Mouse (Mus musculus) lung, embryonic 14.5 days (tissue): ENCODE results near the gene Gen1. TPM values are rescaled to one million over a fixed set of nuclear protein-coding genes. Genes with fewer than 3 reads are reported as not detected.
A peak's percentile ranks its signal among the peaks of the same experiment; 100 is the strongest.

ENCODE experiments used
- ATAC-seq: fragments of 200-750 bp; cut with Nextera tagmentation; 2 replicates; pipeline ENCODE4 v1.8.0; 2017; ENCODE audit warnings: mild to moderate bottlenecking, moderate TSS enrichment, moderate library complexity; ENCODE audit not compliant: insufficient read depth
- DNase-seq: peaks from one replicate; pipeline ENCODE4 v3.0.0-alpha.2; 2015
- H3K27ac ChIP-seq: fragments of 300-500 bp; sonication (generic); 2 replicates; pipeline ENCODE4 v1.5.1; 2014; ENCODE audit warnings: low read depth, mild to moderate bottlenecking, moderate library complexity
- H3K27me3 ChIP-seq: fragments of 300-500 bp; sonication (generic); 2 replicates; pipeline ENCODE4 v1.6.1; 2014; ENCODE audit warnings: low read length, control low read depth; ENCODE audit not compliant: insufficient read depth
- H3K36me3 ChIP-seq: fragments of 300-500 bp; sonication (generic); 2 replicates; pipeline ENCODE4 v1.6.1; 2014; ENCODE audit warnings: control low read depth; ENCODE audit not compliant: insufficient read depth
- H3K4me1 ChIP-seq: fragments of 300-500 bp; sonication (generic); 2 replicates; pipeline ENCODE4 v1.6.1; 2014; ENCODE audit warnings: antibody characterized with exemption, control low read depth; ENCODE audit not compliant: insufficient read depth
- H3K4me2 ChIP-seq: fragments of 300-500 bp; sonication (generic); 2 replicates; pipeline ENCODE4 v1.6.1; 2014; ENCODE audit warnings: mild to moderate bottlenecking
- H3K4me3 ChIP-seq: fragments of 300-500 bp; sonication (generic); 2 replicates; pipeline ENCODE4 v1.5.1; 2014; ENCODE audit warnings: low read depth, low read length
- H3K9ac ChIP-seq: fragments of 300-500 bp; sonication (generic); 2 replicates; pipeline ENCODE4 v1.6.1; 2014
- H3K9me3 ChIP-seq: fragments of 300-500 bp; sonication (generic); 2 replicates; pipeline ENCODE4 v1.6.1; 2016; ENCODE audit warnings: low read depth, low read length, control low read depth
- CTCF ChIP-seq: IDR thresholded peaks from 2 replicates; pipeline ENCODE4 v1.5.1; 2016; ENCODE audit warnings: antibody characterized with exemption, low read depth
- WGBS: fragments of 180-500 bp; shearing (Covaris S2); extraction: QIAGEN DNeasy Blood & Tissue Kit; methylation state at CpG from one replicate; pipeline ENCODE4 v1.1.7; 2014; 5-methylcytosine and 5-hydroxymethylcytosine counted together
- polyA plus RNA-seq: library from polyadenylated mRNA; unstranded; fragments of >200 nt; fragmentation: Nextera tagmentation; extraction: Ambion mirVana; gene quantifications from 2 replicates; pipeline ENCODE4 v1.2.1, GENCODE M21; 2014

Gen1 gene
- polyA plus RNA-seq: 15.6 and 16.4 TPM in 2 replicates

DNA sequence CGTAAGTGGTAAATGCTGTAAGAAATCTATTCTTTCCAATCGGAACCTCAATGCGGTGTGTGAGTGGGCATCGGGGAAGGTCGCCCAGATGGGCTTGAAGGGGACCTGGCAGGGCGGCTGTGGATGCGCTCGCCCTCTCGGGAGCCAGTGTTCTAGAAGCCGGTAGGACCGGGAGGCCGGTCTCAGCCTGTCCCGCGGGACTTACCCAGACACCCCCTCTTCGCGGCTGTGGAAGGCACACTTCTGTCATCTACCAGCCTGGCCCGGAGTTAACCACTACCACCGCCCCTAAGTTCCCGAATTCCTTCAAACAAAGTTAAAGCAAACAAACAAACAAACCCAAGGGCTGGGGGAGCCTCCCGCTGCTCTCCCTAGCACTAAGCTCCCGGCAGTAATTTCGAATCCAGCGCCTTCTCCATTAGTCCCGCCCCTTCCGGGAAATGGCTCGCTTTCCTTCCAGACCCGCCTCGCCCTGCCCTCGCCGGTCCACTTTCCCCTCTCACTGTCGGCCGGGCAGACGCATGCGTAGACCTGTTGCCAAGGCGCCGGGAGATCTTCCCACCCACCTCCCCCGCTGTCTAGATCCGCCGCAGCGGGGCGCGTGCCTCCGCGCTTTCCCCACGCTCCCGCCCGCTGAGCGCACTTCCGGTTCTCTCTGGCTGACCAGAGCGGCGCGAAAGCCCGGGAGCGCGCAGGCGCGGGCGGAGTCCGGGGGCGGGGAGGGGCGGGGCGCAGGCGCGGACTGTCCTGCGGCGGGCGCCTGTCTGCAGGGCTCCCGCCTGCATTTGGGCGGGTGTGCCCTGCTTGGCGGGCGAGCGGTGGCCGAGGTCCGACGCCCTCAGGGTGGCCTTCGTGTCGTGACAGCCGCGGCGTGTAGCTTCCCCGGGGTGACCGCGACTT lies at the start of gene Gen1, which contains the start of gene Smc6:
Gen1 (minus strand) TSS at position 420 of the 900 bp plus-strand sequence.
Smc6 (plus strand) TSS at position 505 of the 900 bp plus-strand sequence.
- Histone ChIP-seq H3K9ac (peak within 1 kb of the TSS; percentile 96), H3K4me3 (peak within 1 kb of the TSS; percentile 86), H3K9me3 (no peaks in the 10 kb centered on the region), H3K36me3 (0 out of 2 replicates have a peak, but pooled peaks cover 7% of the 10 kb centered on the region), H3K4me1 (peaks cover 3% of the 10 kb centered on the region; the same call in 1 of the 2 replicates), H3K4me2 (peak within 1 kb of the TSS; percentile 83), H3K27ac (peak within 1 kb of the TSS; percentile 96), H3K27me3 (no peaks in the 10 kb centered on the region)
- DNase-seq (peak; percentile 98), ATAC-seq (peak; percentile 98)
- TF ChIP-seq CTCF: peak; percentile 18; the same call in 1 of the 2 replicates
- WGBS: under 1% methylated on average over 78 of the region's 83 CpGs

DNA sequence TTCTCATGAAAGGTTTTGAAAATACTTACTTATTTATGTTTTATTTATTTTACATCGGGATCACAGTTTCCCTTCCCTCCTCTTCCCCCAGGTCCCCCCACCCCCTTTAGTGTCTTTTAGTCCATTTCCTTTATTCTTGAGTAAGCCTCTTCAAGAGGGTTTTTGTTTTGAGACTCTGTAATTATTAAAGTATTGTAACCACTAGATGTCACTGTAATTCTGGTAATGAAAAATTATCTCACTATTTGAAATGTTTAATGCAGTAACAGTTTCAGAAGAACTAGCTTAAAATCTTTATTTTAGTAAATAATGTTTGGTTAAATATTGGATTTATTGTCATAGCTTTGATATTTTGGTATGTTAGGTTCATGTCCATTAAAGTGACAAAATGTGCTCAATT lies 48.2 kb upstream of the Gen1 start:
- H3K4me3 ChIP-seq: no peak overlapping the region
- H3K4me2 ChIP-seq: no peak overlapping the region
- no peak for ATAC-seq
- DNase-seq: peak; percentile 44
- WGBS: 54% methylated on average over 1 of the region's 1 CpGs
- no peaks in the 10 kb centered on the region for H3K27me3 ChIP-seq
- H3K4me1 ChIP-seq: no peaks in the 10 kb centered on the region
- H3K9me3 ChIP-seq: no peaks in the 10 kb centered on the region
- H3K27ac ChIP-seq: no peak overlapping the region
- TF ChIP-seq CTCF: no peak
- H3K36me3 ChIP-seq: peaks cover 65% of the 10 kb centered on the region
- no peak overlapping the region for H3K9ac ChIP-seq

DNA sequence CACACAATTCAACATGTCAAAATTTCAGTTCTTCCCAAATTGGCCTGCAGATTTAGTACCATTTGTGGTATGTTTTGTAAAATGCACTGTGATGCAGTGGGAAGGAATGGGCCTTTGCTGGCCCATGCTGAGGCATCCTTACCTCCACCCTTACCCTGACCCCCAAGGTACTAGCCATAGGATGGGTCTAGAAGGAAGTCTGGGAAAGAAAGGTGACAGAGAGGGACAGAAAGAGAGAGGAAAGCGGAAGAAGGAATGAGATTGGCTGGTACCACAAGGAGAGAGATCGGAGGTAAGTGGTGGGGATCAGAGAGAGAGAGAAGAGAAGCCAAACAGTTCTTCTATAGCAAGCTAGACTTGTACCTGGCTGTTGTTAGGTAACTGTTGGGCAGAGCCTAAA lies 45.5 kb upstream of the Gen1 start:
- TF ChIP-seq CTCF: no peak
- no peaks in the 10 kb centered on the region for H3K9me3 ChIP-seq
- DNase-seq: no peak
- H3K4me1 ChIP-seq: no peaks in the 10 kb centered on the region
- H3K36me3 ChIP-seq: peaks cover 68% of the 10 kb centered on the region
- no peak overlapping the region for H3K27ac ChIP-seq
- no peak for ATAC-seq
- H3K9ac ChIP-seq: no peak overlapping the region
- H3K27me3 ChIP-seq: no peaks in the 10 kb centered on the region
- 95% methylated on average over 2 of the region's 2 CpGs for WGBS
- H3K4me3 ChIP-seq: no peak overlapping the region
- H3K4me2 ChIP-seq: no peak overlapping the region

DNA sequence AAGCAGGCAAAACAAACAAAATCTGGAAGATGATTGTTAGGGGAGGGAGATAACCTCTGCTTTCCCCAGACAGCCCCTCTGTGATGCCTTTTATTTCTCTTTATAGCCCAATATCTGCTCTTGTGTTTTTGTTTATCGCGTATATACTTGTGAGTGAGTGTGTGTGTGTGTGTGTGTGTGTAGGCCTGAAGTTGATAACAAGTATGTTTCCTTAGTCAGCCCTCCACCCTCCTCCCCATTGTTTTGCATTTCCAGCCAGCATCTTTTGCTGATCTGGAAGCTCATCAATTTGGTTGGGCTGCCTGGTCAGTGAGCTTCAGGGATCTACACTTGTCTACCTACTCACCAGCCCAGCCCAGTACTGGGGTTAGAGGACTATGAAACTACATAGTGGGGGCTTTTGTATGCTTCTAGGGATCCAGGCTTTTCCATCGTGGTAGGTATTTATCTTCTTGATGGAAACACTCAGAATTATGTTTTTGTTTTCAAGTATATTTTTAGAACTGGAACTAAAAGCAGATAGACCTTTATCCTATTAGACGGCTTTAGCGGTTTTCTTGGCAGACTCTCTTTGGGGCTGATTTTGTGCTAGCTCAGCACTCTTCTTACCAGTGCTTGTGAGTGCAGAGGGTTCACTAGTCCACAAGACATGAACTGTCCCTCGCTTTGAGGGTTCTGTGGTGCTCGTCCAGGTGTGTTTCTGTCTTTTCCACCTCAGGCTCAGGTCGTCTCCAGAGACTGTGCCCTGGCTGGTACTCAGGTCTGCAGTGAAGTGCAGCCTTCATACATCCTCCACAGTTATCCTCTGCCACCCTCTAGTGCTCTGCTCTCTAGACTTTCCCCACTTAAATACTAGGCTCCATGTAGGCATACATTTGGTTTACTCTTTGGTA lies 41.4 kb upstream of the Gen1 start:
- 79% methylated on average over 8 of the region's 8 CpGs for WGBS
- H3K36me3 ChIP-seq: peaks cover 64% of the 10 kb centered on the region

DNA sequence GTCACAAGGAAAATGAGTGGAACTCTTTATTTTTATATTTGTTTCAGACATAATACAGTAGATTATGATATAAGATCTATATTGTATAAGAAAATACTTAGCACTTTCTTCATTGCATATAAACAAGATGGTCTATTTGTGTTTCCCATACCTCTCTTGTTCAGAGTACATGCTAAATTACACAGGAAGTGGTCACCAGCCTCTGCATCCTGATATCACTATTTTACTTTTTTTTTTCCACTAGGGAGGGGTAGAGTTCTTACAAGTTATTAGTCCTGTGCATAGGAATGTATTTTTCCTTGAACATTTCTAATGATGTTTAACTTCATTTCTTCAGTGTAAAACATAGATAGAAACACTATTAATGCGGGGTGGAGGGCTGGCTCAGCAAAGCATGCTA lies 35.3 kb upstream of the Gen1 start:
- H3K4me1 ChIP-seq: no peaks in the 10 kb centered on the region
- WGBS: 98% methylated on average over 1 of the region's 1 CpGs
- H3K27ac ChIP-seq: no peak overlapping the region
- no peak overlapping the region for H3K4me3 ChIP-seq
- H3K36me3 ChIP-seq: peaks cover 70% of the 10 kb centered on the region
- no peak overlapping the region for H3K9ac ChIP-seq
- no peak for TF ChIP-seq CTCF
- no peak for ATAC-seq
- H3K9me3 ChIP-seq: no peaks in the 10 kb centered on the region
- DNase-seq: no peak
- H3K4me2 ChIP-seq: no peak overlapping the region
- no peaks in the 10 kb centered on the region for H3K27me3 ChIP-seq

More for the DNA sequence above, 41.4 kb upstream of the Gen1 start:
- no peak overlapping the region for H3K27ac ChIP-seq
- H3K9ac ChIP-seq: no peak overlapping the region
- no peaks in the 10 kb centered on the region for H3K27me3 ChIP-seq
- no peaks in the 10 kb centered on the region for H3K4me1 ChIP-seq
- no peak overlapping the region for H3K4me3 ChIP-seq
- DNase-seq (no peak), ATAC-seq (no peak)
- H3K9me3 ChIP-seq: no peaks in the 10 kb centered on the region
- TF ChIP-seq CTCF: no peak
- no peak overlapping the region for H3K4me2 ChIP-seq

DNA sequence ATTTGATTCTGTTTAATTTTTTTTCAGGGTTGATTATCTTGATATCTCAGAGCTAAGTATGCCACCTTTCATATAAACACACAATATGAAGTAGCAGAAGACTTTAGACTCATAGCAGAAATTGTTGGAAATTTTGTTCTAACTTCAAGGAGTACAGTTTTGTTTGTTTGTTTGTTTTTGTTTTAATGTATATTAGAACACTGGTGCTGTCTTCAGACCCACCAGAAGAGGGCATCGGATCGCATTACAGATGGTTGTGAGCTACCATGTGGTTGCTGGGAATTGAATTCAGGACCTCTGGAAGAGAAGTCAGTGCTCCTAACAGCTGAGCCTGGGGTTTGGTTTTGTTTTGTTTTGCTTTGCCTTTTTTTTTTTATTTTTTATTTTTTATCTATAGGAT lies 20.8 kb upstream of the Gen1 start:
- ATAC-seq (no peak), DNase-seq (no peak)
- Histone ChIP-seq H3K36me3 (peaks cover 80% of the 10 kb centered on the region), H3K27me3 (no peaks in the 10 kb centered on the region), H3K9ac (no peak overlapping the region), H3K4me1 (no peaks in the 10 kb centered on the region), H3K27ac (no peak overlapping the region), H3K9me3 (no peaks in the 10 kb centered on the region), H3K4me2 (no peak overlapping the region), H3K4me3 (no peak overlapping the region)
- 89% methylated on average over 2 of the region's 2 CpGs for WGBS
- 0 out of 2 replicates have a peak, but pooled peaks have one; percentile 21 for TF ChIP-seq CTCF

DNA sequence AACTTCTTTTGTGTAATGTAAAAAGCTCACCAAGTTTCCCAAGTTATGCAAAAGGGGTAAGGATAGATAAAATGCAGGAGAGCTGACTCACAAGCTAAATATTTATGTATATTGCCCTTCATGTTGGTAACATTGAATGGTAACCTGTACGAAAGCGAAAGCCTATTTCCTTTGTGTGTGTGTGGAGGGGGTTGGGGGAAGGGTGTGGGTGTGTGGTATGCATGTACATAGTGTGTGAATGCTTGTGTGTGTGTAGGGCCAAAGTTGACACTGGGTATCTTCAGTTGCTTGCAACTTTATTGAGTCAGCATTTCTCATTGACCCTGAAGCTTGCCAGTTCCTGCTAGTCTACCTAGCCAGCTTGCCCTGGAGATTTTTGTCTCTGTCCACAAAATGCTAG lies 16.0 kb upstream of the Gen1 start:
- Histone ChIP-seq H3K9me3 (no peaks in the 10 kb centered on the region), H3K4me2 (no peak overlapping the region), H3K27ac (no peak overlapping the region), H3K27me3 (no peaks in the 10 kb centered on the region), H3K4me3 (no peak overlapping the region), H3K9ac (no peak overlapping the region), H3K4me1 (no peaks in the 10 kb centered on the region), H3K36me3 (peaks cover 76% of the 10 kb centered on the region)
- DNase-seq (no peak), ATAC-seq (no peak)
- 83% methylated on average over 2 of the region's 2 CpGs for WGBS
- TF ChIP-seq CTCF: no peak
